ENCODE assay signal across 35 mouse cellular contexts in the genomic region with DNA sequence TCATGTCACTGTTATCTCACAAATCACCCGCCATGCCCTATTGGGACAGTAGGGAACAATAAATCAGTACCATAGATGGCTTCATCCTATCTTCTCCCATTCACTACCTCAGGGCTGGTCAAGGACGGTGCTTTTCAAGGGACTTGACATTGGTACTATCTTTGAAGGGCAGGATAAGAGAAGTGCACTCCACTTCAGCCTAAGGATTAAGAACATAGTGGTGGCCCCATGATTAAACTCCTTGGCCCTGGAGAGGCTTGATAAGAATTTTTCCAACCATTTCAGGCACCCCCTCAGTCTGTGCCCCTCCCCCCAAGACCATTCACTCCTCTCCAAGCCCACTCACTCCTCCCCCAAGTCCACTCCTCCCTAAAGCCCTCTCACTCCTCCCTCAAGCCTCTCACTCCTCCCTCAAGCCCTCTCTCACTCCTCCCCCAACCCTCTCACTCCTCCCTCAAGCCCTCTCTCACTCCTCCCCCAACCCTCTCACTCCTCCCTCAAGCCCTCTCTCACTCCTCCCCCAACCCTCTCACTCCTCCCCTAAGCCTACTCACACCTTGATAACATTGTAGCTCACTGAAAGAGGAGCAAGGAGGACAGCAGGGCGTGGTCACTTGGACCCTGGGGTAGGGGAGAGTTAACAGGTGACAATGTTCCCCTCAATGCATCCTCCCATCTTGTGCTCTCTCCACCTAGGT. TPM values are rescaled to one million over a fixed set of nuclear protein-coding genes. Genes with fewer than 3 reads are reported as not detected.
DNase-seq lines count a peak whose midpoint lies in the region; ATAC-seq and TF ChIP-seq lines count a peak whose summit lies in the region.
"Had no signal": no experiment of that assay in that cellular context is flagged by ENCODE, and none has a peak within 500 bp of the region (broad histone marks: within the 10 kb centered on the region; RNA-seq: fewer than 3 reads in every experiment).

No protein-coding gene starts in this region.

- DNase-seq in adrenal gland, adult 8-10 months: peak; percentile 14
- DNase-seq in adrenal gland, postnatal 10 days: no peak
- no peak for DNase-seq in liver, postnatal 0 days
- DNase-seq in lung, postnatal 25 days (ENCODE audit: low spot score): peak; percentile 1
- no peak for DNase-seq in lung, postnatal 4 days
- no peak for DNase-seq in liver, embryonic 13.5 days
- no peak for DNase-seq in layer of hippocampus, postnatal 14 days (ENCODE audit: low spot score in 2 of 2)
- DNase-seq: B cell, adult 2 months; cerebellum, adult 11 months; cerebellum, adult 2 months; cerebellum, adult 9-11 months; cerebellum, postnatal 25 days; forebrain, postnatal 0 days; gastrocnemius, adult 2 months; gastrocnemius, postnatal 14 days; heart, adult 11 months; heart, postnatal 14 days; heart, postnatal 4 days had no signal

- peaks cover 13% of the 10 kb centered on the region for H3K4me1 ChIP-seq in liver, embryonic 12.5 days
- H3K4me1 ChIP-seq in liver, postnatal 0 days (ENCODE audit: insufficient read depth): no peaks in the 10 kb centered on the region
- H3K4me1 ChIP-seq in liver, embryonic 13.5 days (replicated peaks): peaks cover 7% of the 10 kb centered on the region
- H3K4me1 ChIP-seq: embryonic facial prominence, embryonic 12.5 days; embryonic facial prominence, embryonic 15.5 days had no signal

- H3K9ac ChIP-seq in liver, embryonic 12.5 days: no peak overlapping the region
- H3K9ac ChIP-seq in liver, postnatal 0 days (replicated peaks): no peak overlapping the region
- no peak overlapping the region for H3K9ac ChIP-seq in liver, embryonic 13.5 days
- H3K9ac ChIP-seq: embryonic facial prominence, embryonic 12.5 days; embryonic facial prominence, embryonic 15.5 days; forebrain, postnatal 0 days; heart, embryonic 13.5 days; hindbrain, embryonic 14.5 days had no signal

- no peak for TF ChIP-seq EP300 in liver, postnatal 0 days (IDR thresholded peaks at IDR 0.05; ENCODE audit: low read depth)

- peak; percentile 63; the same call in 1 of the 2 replicates for ATAC-seq in liver, embryonic 12.5 days
- no peak for ATAC-seq in liver, postnatal 0 days
- ATAC-seq in liver, embryonic 13.5 days (ENCODE audit: low read depth): peak; percentile 67
- ATAC-seq: forebrain, embryonic 14.5 days; forebrain, postnatal 0 days; hindbrain, postnatal 0 days; Patski had no signal

- no peak overlapping the region for H3K4me2 ChIP-seq in liver, embryonic 12.5 days
- H3K4me2 ChIP-seq in liver, postnatal 0 days (ENCODE audit: low read depth, low read length): no peak overlapping the region
- no peak overlapping the region for H3K4me2 ChIP-seq in liver, embryonic 13.5 days
- H3K4me2 ChIP-seq: embryonic facial prominence, embryonic 12.5 days; embryonic facial prominence, embryonic 15.5 days; heart, embryonic 13.5 days; hindbrain, embryonic 14.5 days had no signal

- no peak overlapping the region for H3K4me3 ChIP-seq in liver, embryonic 12.5 days
- no peak overlapping the region for H3K4me3 ChIP-seq in liver, postnatal 0 days (ENCODE audit: low read depth, low read length)
- no peak overlapping the region for H3K4me3 ChIP-seq in liver, embryonic 13.5 days (replicated peaks)
- H3K4me3 ChIP-seq: embryonic facial prominence, embryonic 12.5 days; embryonic facial prominence, embryonic 15.5 days; gastrocnemius, adult 2 months; heart, embryonic 13.5 days had no signal

- no peak for TF ChIP-seq CTCF in liver, postnatal 0 days (IDR thresholded peaks at IDR 0.05; ENCODE audit: low read depth)

- H3K27ac ChIP-seq in liver, embryonic 12.5 days: no peak overlapping the region
- H3K27ac ChIP-seq in liver, postnatal 0 days (ENCODE audit: low read depth): no peak overlapping the region
- H3K27ac ChIP-seq in liver, embryonic 13.5 days: no peak overlapping the region
- H3K27ac ChIP-seq: embryonic facial prominence, embryonic 12.5 days; embryonic facial prominence, embryonic 15.5 days; heart, embryonic 13.5 days; hindbrain, embryonic 14.5 days; hindbrain, postnatal 0 days had no signal

- H3K27me3 ChIP-seq in liver, embryonic 12.5 days (replicated peaks): peaks cover 24% of the 10 kb centered on the region; the same call in 1 of the 2 replicates
- no peaks in the 10 kb centered on the region for H3K27me3 ChIP-seq in liver, postnatal 0 days (ENCODE audit: insufficient read depth, low read length)
- peaks cover 10% of the 10 kb centered on the region; the same call in 1 of the 2 replicates for H3K27me3 ChIP-seq in liver, embryonic 13.5 days
- H3K27me3 ChIP-seq: embryonic facial prominence, embryonic 15.5 days had no signal

- no peaks in the 10 kb centered on the region for H3K9me3 ChIP-seq in liver, embryonic 12.5 days (replicated peaks)
- H3K9me3 ChIP-seq in liver, postnatal 0 days (ENCODE audit: low read length): no peaks in the 10 kb centered on the region
- H3K9me3 ChIP-seq in liver, embryonic 13.5 days (replicated peaks): no peaks in the 10 kb centered on the region
- H3K9me3 ChIP-seq: embryonic facial prominence, embryonic 12.5 days; G1E had no signal

- no peaks in the 10 kb centered on the region for H3K36me3 ChIP-seq in liver, embryonic 12.5 days
- no peaks in the 10 kb centered on the region for H3K36me3 ChIP-seq in liver, postnatal 0 days (replicated peaks; ENCODE audit: insufficient read depth, low read length)
- H3K36me3 ChIP-seq in liver, embryonic 13.5 days: no peaks in the 10 kb centered on the region
- H3K36me3 ChIP-seq: embryonic facial prominence, embryonic 12.5 days; embryonic facial prominence, embryonic 15.5 days; G1E; heart, embryonic 13.5 days had no signal

- WGBS in liver, embryonic 12.5 days (ENCODE audit: insufficient replicate concordance): 34% methylated on average over 3 of the region's 3 CpGs
- WGBS in liver, postnatal 0 days (ENCODE audit: insufficient replicate concordance): 56% methylated on average over 3 of the region's 3 CpGs
- WGBS in liver, embryonic 13.5 days (ENCODE audit: insufficient replicate concordance): 32% methylated on average over 3 of the region's 3 CpGs

RNA-seq across cellular contexts. Expression of gene Cacna1s, which starts 33.6 kb away (rescaled TPM):
- 1 to 10 TPM in 1 of 4 experiments, under 1 TPM in 3; 0.40 to 1.0 (median 0.75) TPM for total RNA-seq in adrenal gland, adult 8-10 months (2022)
- total RNA-seq in adrenal gland, postnatal 10 days (2021): 10 to 100 TPM in 1 of 2 experiments, 1 to 10 TPM in 1; 8.6 to 30.5 TPM
- 0.08 and 0.20 TPM in 2 replicates for polyA plus RNA-seq in liver, embryonic 12.5 days (2016; fragmentation: Nextera tagmentation; extraction: Ambion mirVana)
- 0.37 TPM in 1 of 2 replicates, not detected in the other for polyA plus RNA-seq in liver, postnatal 0 days (2015; fragmentation: Nextera tagmentation; extraction: Ambion mirVana)
- polyA plus RNA-seq in liver, embryonic 13.5 days (2015; fragmentation: Nextera tagmentation; extraction: Ambion mirVana): 0.09 and 0.10 TPM in 2 replicates
- total RNA-seq in layer of hippocampus, postnatal 14 days (2021): 1 to 10 TPM in 1 of 2 experiments, under 1 TPM in 1; 0.97 to 2.1 TPM
- total RNA-seq: common myeloid progenitor, adult 5-6 weeks had no signal
- polyA plus RNA-seq: G1E, Patski had no signal

RNA-seq across cellular contexts. Expression of gene Ascl5, which starts 35.5 kb away (rescaled TPM):
- total RNA-seq in adrenal gland, adult 8-10 months (2022): not detected
- not detected for total RNA-seq in adrenal gland, postnatal 10 days (2021)
- polyA plus RNA-seq in liver, embryonic 12.5 days (2016; fragmentation: Nextera tagmentation; extraction: Ambion mirVana): not detected in 2 replicates
- polyA plus RNA-seq in liver, postnatal 0 days (2015; fragmentation: Nextera tagmentation; extraction: Ambion mirVana): not detected in 2 replicates
- not detected in 2 replicates for polyA plus RNA-seq in liver, embryonic 13.5 days (2015; fragmentation: Nextera tagmentation; extraction: Ambion mirVana)
- not detected for total RNA-seq in layer of hippocampus, postnatal 14 days (2021)
- total RNA-seq: adrenal gland, adult 18-20 months; adrenal gland, postnatal 36 days; CH12.LX; common myeloid progenitor, adult 5-6 weeks; forebrain, postnatal 0 days; G1E; gastrocnemius, adult 2 months; gastrocnemius, postnatal 14 days; gastrocnemius, postnatal 4 days; heart, postnatal 14 days; heart, postnatal 4 days; hindbrain, postnatal 0 days had no signal
- polyA plus RNA-seq: cerebellum, adult 2 months; forebrain, embryonic 11.5 days; forebrain, embryonic 14.5 days; G1E; heart, embryonic 13.5 days; heart, embryonic 16.5 days; hindbrain, embryonic 11.5 days; hindbrain, embryonic 14.5 days; Patski had no signal

RNA-seq across cellular contexts. Expression of gene Kif21b, which starts 45.1 kb away (rescaled TPM):
- 10 to 100 TPM in 2 of 4 experiments, 1 to 10 TPM in 2; 3.8 to 12.3 (median 7.6) TPM for total RNA-seq in adrenal gland, adult 8-10 months (2022)
- 1 to 10 TPM; 4.0 to 5.0 TPM for total RNA-seq in adrenal gland, postnatal 10 days (2021)
- polyA plus RNA-seq in liver, embryonic 12.5 days (2016; fragmentation: Nextera tagmentation; extraction: Ambion mirVana): 2.9 and 3.6 TPM in 2 replicates
- polyA plus RNA-seq in liver, postnatal 0 days (2015; fragmentation: Nextera tagmentation; extraction: Ambion mirVana): 0.91 and 1.1 TPM in 2 replicates
- polyA plus RNA-seq in liver, embryonic 13.5 days (2015; fragmentation: Nextera tagmentation; extraction: Ambion mirVana): 1.1 and 1.2 TPM in 2 replicates
- 100 to 1,000 TPM in 1 of 2 experiments, 10 to 100 TPM in 1; 98.6 to 105 TPM for total RNA-seq in layer of hippocampus, postnatal 14 days (2021)

Comparison
In these comparisons a context has a peak if more than half of its experiments do, and no peak if none do; other contexts are left out.
1. DNase-seq: peak in adrenal gland, adult 8-10 months (single experiment) and lung, postnatal 25 days (single experiment); none in adrenal gland, postnatal 10 days (single experiment), liver, postnatal 0 days (single experiment), lung, postnatal 4 days (0 of 2), liver, embryonic 13.5 days (single experiment) and layer of hippocampus, postnatal 14 days (0 of 2).
2. RNA of gene Kif21b, which starts 45.1 kb away (total RNA-seq): 98.6 to 105 TPM in layer of hippocampus, postnatal 14 days; 3.8 to 12.3 TPM in adrenal gland, adult 8-10 months and 4.0 to 5.0 TPM in adrenal gland, postnatal 10 days; every median in the first group is over 4 times any median in the second.